Mouse (Mus musculus): ENCODE measurements around the gene Aoah. TPM values are rescaled to one million over a fixed set of nuclear protein-coding genes. Genes with fewer than 3 reads are reported as not detected.

The Aoah gene
- 0.92 TPM for total RNA-seq (2023)

GRCm38 (mm10) chr13:20793901-20794300 is at the start of gene Aoah:
Gene Aoah, plus strand, starts transcription at chr13:20794113.

DNA sequence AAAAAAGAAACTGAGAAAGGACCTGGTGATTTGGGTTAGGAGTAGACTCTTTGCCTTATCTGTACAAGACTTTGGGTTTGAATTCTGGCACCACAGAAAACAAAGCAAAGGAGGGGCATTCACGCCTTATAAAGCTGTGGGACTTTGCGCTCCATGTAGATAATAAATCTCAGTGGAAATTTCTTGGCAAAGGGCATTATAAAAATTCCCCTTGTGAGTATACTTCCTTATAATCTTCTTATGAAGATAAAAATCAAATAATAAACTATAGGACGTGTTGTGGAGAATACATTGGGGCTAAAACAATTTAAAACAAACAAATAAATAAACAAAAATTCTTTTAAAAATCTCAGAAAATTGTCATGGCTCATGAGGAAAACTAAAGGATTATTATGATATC is 280.9 kb downstream of the Aoah start, which contains the start of gene Olfr1370:
Gene Olfr1370, minus strand, starts transcription at position 101 of the 400 bp plus-strand sequence.

Data from CD8-positive naive resting alpha-beta T cell, adult 57 days (primary cell).